Mouse (Mus musculus): ENCODE results near the gene Nxf7.
"Not testable (repeated sequence)": the region's sequence is repeated elsewhere in the genome, so short reads cannot be mapped to it uniquely, and the experiment has no call there.

DNA sequence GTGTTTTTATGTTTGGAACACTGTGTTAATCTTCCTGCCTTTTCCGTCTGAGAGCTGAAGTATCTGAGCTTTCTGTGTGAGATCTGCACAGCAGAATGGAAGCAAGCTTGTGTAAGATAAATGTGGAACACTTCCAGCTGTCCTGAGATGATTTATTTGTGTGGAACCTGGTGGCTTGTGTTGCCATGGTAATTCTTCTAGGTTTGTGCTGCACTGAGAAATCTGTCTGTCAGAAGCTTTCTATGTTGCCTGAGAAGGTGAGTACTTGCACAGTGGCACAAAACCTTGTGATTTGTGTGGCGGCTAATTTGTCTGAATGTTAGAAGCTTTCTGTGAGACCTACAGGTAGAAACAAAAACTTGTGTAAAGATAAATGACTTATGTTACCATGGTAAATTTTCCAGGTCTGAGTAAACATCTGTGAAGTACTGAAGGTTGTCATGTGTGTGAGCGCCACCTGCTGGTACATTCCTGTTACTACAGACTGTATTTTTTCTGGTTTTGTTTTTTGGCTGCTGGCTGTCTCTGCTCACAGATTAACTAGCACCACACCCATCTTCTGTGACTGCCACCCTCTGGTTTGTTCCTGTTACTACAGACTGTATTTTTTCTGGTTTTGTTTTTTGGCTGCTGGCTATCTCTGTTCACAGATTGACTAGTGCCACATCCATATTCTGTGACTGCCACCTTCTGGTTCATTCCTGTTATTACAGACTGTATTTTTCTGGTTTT is 2.9 kb upstream of the Nxf7 start:
- not testable (repeated sequence) for TF ChIP-seq GATA1 (IDR thresholded peaks at IDR 0.05; ENCODE audit: borderline replicate concordance, low read length); FLI1 (IDR thresholded peaks at IDR 0.05; ENCODE audit: low read length)

All from megakaryocyte, embryonic 14.5 days (primary cell).